Mouse (Mus musculus) c-Kit-positive CD71-positive TER-119-negative erythroid progenitor cells, embryonic 14.5 days (primary cell): ENCODE measurements at regions not wholly inside any gene's neighbourhood (a gene's known extent, or its start where the extent isn't known, plus 50 kb on each side); places are given as distances from the start of the nearest gene placed in this dataset.

Source experiments
- DNase-seq: peaks from one replicate; pipeline ENCODE4 v3.0.0-alpha.2; 2013; ENCODE audit warnings: low read depth

DNA sequence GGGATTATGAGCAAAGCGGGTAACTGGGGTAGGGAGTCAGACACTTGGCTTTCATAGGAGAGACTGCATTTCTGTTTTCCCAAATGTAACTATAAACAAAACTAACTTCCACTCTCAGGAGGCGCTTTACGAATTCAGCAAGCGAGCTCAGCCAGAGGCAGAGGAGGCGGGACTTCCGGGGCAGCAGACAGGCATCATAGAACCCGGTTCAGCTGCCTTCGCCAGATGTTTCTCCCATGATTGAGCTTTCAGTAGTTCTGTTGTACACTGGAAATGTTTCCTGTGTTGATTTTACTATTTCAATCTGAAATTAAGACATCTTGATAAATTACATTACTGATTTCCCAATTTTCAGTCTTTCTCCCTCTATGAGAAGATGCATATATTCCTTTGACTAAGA is 92.9 kb downstream of the Zfp365 start:
- no peak for DNase-seq

DNA sequence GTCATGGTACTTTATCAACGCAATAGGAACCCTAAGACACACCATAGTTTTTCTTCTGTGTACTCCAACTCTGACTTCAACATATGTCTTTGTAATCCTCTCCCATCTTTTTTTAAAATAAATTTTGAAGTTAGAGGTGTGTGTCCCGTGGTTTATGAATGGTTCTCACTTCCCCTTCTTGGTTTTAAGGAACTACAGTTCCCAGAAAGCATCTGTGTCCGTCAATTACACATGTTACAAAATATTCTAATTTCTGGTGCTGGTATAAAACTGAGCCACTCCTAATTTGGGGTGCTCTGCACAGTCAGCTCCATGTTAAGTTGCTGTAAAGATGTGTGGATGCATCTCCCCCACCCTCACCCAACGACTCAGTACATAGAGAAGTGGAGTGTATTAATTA is 98.6 kb downstream of the Zfp365 start:
- no peak for DNase-seq

DNA sequence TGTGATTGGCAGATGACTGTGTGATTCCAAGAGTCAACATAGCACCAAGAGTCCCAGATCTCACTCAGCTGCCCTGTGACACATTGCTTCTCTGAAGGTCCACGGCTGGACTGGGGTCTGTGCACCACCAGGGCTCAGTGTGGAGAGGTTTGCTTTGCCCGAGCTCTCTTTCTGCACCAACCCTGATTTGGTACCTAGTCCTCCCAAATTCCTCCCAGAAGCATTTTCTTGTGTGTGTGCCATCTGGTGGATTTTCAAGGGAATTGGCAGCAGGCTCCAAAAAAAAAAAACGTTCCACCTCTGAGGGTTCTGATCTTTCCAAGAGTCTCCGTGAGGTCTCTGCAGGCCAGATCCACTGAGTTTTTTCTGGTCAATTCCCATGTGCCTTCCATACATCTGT is 107.3 kb downstream of the Zfp365 start:
- no peak for DNase-seq

DNA sequence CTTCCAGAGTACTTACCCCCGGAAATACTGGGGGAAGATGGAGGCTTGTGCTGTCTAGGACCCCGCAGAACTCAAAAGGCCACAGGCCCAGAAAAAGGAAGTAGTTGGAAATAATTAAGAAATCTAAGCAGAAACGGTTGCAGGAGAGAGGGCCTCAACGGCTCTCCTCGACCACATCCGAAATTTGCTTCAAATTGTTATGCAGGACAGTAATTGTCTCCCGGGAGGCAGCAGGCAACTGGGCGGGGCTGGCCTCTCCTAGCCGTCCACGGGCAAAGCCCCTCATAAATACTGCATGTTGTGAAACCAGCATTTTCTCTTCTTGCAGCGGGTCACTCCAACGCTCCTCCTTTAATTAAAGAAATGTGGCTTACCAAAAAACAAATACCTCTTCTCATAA is 107.8 kb downstream of the Zfp365 start:
- no peak for DNase-seq

DNA sequence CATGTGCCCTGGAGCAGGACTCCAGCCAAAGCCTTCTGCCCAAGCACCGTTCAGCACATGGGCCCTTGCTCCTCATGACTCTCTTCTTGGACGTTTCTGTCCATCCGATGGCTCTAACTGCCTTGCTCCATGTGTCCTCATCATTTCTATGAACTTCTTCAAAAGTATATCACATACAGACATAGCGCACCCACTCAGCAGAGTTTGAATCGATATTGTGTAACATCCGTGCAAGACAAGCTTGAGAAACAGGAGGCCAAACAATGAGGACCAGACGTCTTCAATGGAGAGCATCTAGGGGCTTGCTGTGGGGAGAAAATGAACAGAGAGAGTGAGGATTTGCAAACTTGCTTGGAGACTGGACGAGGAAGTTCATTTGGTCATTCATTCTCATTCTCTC is 110.3 kb downstream of the Zfp365 start:
- no peak for DNase-seq

DNA sequence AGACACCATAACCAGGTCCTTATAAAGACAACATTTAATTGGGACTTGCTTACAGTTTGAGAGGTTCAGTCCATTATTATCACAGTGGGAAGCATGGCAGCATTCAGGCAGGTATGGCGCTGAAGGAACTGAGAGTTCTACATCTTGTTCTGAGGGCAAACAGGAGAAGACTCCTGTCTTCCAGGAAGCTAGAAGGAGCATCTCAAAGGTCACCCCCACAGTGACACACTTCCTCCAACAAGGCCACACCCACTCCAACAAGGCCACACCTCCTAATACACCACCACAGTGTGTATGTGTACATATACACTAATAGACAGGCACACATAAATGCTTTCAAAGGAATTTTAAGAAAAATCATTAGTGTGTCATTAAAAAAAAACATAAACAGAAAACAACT is 110.8 kb downstream of the Zfp365 start:
- no peak for DNase-seq

DNA sequence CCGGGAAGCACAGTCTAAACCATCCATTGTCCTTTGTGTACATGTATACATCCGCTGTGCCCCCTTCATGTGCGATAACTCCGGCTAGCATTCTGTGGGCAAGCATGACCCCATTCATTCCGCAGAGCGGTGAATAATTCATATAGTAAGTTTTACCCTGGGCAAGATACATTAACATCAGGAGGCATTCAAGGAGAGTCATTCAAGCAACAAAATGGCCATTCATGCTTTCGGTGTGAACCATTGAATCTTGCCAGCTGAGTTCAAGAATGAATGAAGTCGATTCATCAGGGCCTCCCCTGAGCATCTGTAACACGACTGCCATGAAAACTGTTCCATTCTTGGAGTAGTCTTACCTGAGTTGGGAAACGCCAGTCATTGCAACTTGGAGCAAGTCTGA is 113.5 kb downstream of the Zfp365 start:
- no peak for DNase-seq

DNA sequence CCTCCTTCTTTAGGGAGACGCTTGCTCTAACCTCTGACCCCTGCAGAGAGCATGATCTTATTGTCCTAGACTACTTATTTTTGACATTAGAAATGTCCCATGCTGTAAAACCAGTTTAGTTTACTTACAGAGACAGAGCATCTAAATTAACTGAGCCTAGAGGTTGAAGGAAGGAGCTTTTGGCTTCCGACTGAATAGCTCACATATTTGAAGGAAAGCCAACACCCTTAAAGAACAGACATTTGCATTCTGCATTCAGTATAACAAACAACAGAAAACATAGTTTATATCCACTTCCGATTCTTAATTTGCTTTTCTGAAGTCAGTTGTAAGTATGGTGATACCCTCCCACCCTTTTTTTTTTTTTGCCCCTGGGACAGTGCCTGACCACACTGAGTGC is 119.3 kb downstream of the Zfp365 start:
- no peak for DNase-seq

DNA sequence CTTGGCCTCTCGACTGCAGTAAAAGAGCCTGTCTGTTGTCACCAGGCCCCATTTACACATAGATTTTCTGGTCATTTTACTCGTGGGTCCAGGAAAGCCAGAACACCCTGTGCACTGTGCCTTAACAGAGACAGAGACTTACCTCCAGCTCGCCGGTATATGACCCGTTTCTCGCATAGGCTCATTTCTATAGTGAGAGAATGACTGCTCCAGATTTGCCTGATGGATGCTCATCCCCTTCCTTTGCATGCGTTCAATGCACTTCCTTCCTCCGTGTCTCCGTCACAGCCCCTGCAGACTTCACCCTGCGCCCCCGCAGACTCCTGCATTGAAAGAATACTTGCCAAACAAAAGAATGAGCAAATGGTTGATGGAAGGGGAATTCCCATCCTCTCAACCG is 122.8 kb downstream of the Zfp365 start:
- DNase-seq = no peak

DNA sequence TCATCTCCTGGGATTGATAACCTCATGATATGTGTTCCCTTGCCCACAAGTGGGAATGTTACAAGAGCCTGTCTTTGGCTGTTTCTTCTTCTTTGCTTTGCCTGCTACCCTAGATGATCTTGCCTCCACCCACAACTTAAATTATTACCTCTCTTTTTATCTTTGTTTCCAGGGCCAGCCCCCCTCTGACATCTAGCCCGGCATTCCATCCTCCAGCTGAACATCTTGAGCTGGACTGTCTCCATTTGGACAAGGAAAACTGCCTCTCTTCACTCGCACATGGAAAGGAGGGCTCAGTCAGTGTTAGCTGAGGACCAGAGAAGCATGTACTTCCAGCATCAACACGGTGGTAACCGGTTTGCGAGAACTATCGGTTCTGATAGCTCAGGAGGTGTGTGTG is 124.3 kb downstream of the Zfp365 start:
- no peak for DNase-seq

DNA sequence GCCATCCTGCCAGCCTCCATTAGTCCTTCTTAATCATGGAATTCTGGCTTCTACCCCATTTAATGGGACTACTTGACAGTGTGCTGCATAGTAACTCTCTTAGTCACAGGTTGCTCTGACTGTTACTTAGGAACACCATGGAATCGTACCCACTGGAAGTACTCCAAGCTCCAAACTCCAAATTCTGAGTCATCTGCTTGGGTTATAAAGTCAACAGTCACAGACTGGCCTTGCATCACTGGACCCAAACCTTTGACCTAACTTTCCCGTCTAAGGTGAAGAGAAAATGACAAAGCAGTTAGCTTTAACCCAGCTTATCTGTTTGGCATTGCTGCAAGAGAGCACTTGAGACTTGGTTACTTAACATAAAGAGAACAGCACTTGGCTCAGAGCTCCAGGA is 126.9 kb downstream of the Zfp365 start:
- no peak for DNase-seq

DNA sequence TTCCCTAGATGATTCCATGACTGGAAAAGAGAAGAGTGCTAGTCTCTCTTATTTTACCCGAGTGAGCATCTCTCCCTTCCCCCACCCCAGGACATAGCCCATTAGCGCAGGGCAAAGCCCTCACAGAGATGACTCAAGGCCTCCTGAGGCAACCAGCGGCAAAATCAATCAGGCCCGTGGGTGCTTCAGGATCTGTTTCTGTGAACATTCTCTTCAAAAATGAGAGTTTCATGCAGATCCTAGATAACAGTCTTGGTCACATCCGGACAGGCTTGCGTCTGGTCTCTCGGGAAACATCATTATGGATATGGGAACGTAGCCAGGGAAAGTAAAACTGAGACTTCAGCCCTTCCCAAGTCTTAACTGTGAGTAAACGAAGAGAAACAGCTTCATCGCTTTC is 134.1 kb downstream of the Zfp365 start:
- no peak for DNase-seq

DNA sequence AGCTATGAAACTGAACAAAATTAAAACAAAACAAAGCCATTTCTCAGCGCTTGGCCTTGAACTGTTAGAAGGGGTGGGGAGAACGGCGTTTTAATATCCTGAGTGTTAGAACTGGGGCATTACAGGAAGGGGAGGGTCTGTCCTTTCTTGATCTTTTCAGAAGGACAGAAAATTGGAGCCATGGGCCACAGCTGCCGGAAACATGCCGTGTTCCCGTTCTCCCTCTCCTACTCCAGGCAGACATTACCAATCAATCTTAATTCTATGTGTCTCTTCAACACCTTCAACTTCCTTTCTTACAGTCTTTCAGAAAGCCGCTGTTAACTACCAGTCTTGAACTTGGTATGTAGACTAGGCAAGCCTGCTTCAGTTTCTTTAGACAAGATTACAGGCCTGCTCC is 134.7 kb downstream of the Zfp365 start:
- DNase-seq = no peak

DNA sequence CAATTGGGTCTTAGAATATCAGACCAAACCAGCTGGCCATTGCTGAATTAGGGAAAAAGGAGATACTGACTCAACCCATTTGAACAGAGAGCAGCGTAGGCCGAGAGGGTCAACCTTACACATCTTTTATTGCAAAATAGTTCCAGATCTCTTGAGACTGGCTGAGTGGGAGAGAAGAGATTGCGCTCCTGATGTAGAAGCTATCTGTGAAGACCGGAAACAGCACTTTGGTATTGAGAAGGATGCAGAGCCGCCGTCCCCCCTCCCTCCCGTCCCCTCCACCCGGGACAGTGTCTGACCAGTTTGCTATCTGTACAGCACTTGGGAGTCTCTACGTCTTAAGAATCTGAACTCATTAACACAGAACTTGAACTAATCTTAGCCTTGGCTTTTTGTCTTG is 135.6 kb downstream of the Zfp365 start:
- DNase-seq = no peak

DNA sequence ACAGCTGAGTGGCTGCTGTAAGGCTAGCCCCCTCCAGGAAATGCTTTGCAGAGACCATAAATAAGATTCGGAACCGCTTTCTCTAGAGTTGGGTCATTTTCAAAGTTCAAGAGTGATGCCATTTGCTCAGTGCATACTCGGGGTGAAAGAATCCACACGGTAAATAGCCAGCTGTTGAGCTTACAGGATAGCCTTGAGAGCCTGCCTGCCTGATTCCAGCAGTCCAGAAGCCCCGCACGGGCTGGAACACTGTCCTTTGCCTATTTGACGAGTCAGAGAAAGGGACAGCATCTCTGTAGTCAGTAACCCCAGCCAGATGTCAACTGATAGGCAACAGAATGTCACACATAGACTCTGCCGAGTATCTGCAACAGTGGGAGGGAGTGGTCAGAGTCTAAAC is 140.7 kb downstream of the Zfp365 start:
- no peak for DNase-seq

DNA sequence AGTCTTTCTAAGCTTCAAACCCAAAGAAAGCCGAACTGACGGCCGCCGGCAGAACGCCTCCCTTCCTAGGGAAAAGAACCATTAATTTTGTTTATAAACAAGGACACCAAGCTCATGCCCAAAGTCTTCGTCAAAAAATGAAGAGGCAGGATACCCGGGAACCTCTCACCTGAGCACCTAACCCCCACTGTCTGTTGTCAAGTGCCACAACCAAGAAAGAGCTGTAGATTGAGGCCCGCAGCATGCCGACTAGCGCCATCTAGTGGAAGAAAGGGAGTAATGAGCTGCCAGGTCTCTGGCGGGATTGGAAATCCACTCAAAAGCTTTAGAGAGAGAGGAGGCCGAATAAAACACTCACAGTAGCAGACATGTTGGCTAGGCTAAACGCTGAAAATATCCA is 146.4 kb downstream of the Zfp365 start:
- peak; percentile 27 for DNase-seq

DNA sequence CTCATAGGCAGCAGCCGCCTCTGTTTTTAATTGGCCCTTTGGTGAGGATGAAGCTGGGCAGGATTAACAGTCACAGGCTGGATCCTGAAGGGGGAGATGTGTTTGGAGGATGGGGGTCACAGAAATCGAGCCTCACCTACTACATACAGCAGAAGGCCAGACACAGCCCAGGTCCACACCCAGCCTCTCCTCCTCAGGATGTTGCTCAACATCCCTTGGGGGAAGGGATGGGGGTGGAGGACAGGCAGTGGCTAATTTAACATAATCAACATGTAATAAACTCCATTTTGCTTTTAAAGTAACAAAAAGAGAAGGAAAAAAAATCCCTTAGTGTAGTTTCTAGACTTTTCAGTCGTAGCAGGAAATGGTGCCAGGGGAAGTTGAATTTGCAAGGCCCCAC is 152.0 kb downstream of the Zfp365 start:
- DNase-seq = no peak

DNA sequence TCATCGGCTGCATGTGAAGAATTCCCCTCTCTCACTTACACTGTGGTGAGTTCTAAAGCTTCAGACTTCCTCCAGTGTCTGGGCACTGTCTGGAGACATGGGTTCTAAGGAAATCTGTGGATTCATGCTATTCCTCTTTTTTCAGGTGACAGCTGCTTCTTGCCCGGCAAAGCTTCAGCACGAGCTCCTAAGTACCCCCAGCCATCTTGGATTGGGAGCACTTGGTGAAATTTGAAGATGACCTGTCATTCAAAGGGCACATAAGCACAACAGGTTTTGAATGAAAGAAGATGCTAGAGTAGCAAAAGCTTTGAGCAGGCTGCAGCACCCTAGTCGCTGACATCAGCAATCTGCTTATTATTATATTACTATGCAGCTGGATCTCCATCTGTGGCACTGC is 164.3 kb downstream of the Zfp365 start:
- DNase-seq = no peak

DNA sequence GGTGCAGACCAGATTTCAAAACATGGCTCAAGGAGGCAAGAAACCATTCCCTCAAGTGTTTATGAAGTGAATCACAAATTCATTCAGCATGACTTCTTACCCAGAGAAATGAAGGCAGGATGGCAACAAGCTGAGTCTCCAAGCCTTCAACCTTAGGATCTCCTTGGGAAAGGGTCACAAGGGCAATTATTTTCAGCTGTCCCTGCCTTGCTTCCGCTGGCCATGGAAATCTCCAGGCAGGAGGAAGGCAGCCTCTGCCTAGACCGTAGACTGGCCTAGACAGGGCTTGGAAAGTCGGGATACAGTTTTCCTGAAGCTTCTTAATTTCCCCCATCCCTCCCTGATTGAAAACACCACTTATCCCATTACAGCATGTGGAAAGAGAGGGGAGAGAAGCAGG is 165.0 kb downstream of the Zfp365 start:
- no peak for DNase-seq

DNA sequence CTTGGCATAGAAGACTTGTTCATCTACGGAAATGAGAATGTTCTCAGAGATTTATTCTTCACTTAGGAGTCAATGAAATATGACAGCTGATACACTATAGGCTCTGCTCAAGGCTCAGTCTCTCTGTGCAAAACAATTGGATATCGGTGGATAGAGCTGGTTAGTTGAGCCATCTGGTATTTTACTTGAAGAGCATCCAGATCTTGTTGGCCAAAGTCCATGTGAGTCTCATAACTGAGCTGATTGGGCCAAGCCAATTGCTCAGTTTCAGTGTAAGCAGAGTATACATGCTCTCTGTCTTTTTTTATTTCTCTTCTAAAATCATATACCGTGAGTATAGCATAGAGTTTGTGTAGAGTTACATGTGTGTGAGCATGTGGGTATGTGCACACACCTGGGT is 166.3 kb downstream of the Zfp365 start:
- DNase-seq = no peak

DNA sequence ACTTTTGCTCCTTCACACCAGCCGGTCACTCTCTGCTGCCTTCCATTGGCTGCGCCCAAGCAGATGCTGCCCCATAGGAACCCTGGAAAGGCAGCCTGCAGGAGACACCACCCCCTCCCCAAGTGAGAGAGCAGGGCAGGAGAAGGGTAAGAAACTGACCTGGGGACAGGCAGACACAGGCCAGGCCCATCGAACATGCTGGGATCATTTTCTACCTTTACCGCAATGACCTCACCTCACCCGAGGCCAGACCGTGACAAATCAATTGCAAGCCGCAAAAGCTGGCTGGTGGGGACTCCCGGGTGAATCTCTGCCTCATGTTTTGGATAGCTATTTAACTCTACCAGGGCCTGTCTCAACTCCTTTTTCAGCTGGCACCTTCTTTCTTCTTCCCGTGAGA is 168.9 kb downstream of the Zfp365 start:
- no peak for DNase-seq

DNA sequence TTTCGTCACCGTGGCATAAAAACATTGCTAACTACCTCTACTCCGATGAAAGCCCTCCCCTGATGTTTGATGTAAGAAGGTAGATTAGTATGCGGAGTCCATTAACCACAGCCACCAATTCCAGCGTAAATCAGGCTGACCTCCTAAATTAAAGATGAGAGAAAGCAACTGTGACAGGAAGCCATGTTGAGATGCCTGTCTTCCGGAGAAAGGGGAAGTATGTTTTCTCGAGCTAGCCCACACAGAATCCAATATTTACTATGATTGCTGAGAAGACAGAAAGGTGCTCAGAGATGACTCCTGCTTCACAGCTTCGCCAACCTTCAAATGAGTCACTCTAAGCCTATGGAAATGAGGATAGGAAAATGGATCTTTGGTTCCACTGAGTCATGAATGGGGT is 169.6 kb downstream of the Zfp365 start:
- DNase-seq = no peak

DNA sequence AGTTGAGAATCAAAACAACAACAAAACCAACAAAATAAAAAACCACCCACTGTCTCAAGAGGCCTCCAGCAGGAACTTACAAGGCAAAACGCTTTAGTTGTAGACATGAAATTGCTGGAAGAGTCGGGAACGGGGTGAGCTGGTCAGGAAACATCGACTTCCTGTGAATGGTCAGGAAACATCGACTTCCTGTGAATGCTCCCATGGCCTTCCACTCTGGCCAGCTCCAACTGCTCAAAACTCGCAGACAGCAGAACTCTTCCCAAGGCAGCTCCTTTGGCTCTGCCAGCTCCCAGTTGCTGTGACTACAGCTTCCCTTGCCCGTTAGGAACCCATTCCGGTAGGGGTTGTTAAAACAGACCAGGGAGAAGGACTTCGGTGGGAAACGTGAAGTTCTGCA is 170.2 kb downstream of the Zfp365 start:
- DNase-seq = no peak

DNA sequence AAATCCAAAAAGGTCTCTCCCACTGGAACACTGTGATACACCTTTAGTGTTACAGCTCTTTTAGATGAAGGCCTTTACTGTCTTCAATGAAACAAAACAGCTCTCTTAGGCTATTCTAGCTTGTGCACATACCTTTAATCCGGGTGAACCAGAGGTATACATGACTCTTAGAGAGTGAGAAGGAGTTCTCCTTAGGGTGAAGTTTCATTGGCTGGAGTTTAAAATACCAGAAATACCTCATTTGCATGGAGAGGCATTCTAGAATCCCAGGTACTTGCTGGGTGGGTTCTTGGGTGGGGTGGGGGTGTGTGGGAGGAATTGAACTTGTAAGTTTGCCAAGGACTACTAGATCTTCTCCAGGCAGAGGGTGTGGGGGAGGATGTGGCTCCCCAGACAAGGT is 173.3 kb downstream of the Zfp365 start:
- DNase-seq = no peak

DNA sequence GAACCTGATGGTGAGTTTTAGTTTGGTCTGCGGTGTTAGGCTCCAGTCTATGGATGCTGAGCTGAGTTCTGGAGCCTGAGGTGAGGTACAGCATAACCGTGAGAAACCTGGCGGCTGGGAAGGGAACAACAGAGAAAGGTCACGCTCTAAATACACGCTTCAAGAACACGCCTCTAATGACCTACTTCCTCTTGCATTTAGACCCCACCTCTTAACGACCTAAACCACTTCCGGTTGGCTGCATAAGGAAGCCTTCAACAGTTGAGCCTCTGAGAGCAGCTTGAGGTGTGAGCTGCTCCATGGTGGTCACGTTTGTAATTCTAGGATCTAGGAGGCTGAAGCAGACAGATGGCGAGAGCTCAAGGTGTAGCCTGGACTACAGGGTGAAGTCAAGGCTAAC is 175.8 kb downstream of the Zfp365 start:
- no peak for DNase-seq

DNA sequence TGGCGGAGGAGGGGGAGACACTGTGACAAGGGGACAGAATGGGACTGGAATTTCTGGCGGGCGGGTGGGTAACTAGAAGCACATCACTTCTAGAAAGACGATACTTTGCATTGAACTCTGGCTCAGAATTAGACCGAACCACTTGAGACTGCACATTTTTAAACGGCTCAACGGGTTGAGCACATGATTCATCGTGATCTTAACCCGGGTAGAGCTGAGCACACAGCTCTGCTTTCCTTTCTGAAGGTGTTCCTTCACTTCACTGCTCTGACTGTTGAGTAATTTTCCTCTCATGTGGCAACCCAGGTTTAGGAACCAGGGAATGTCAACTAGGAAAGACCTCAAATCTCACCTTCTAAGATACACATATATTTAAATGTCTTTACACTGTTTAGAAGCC is 180.9 kb downstream of the Zfp365 start:
- no peak for DNase-seq
